Mouse (Mus musculus): ENCODE measurements around the gene Sorbs1. TPM values are rescaled to one million over a fixed set of nuclear protein-coding genes. Genes with fewer than 3 reads are reported as not detected.

Sorbs1 gene
- polyA plus RNA-seq, 1 experiment from 2014 or later: 84.6 TPM

GRCm38 (mm10) chr19:40325381-40325780 is 188.2 kb downstream of the Sorbs1 start:
- Histone ChIP-seq H3K27ac (ENCODE audit: low read length) (no peak overlapping the region), H3K9me3 (replicated peaks; ENCODE audit: control insufficient read depth, low read length, poor library complexity, severe bottlenecking) (no peaks in the 10 kb centered on the region), H3K4me2 (ENCODE audit: low read length) (no peak overlapping the region), H3K27me3 (ENCODE audit: control insufficient read depth, insufficient read depth, low read depth, low read length) (no peaks in the 10 kb centered on the region), H3K4me3 (ENCODE audit: low read depth, low read length) (no peak overlapping the region), H3K9ac (ENCODE audit: low read depth, low read length) (no peak overlapping the region), H3K4me1 (ENCODE audit: control insufficient read depth, insufficient read depth, low read length) (no peaks in the 10 kb centered on the region), H3K36me3 (ENCODE audit: control insufficient read depth, insufficient read depth, low read length) (peaks cover 33% of the 10 kb centered on the region)
- no peak for ATAC-seq
- 90% methylated on average over 8 of the region's 8 CpGs for WGBS

GRCm38 (mm10) chr19:40322226-40322625 is 191.4 kb downstream of the Sorbs1 start:
- no peak overlapping the region for H3K9ac ChIP-seq (ENCODE audit: low read depth, low read length)
- no peak overlapping the region for H3K4me2 ChIP-seq (ENCODE audit: low read length)
- WGBS: 74% methylated on average over 3 of the region's 3 CpGs
- H3K27me3 ChIP-seq (ENCODE audit: control insufficient read depth, insufficient read depth, low read depth, low read length): no peaks in the 10 kb centered on the region
- H3K36me3 ChIP-seq (ENCODE audit: control insufficient read depth, insufficient read depth, low read length): peaks cover 38% of the 10 kb centered on the region
- no peak for ATAC-seq
- H3K9me3 ChIP-seq (replicated peaks; ENCODE audit: control insufficient read depth, low read length, poor library complexity, severe bottlenecking): no peaks in the 10 kb centered on the region
- H3K27ac ChIP-seq (ENCODE audit: low read length): no peak overlapping the region
- H3K4me1 ChIP-seq (ENCODE audit: control insufficient read depth, insufficient read depth, low read length): no peaks in the 10 kb centered on the region
- H3K4me3 ChIP-seq (ENCODE audit: low read depth, low read length): no peak overlapping the region

GRCm38 (mm10) chr19:40319199-40319598 is 194.4 kb downstream of the Sorbs1 start:
- no peak for ATAC-seq
- 84% methylated on average over 3 of the region's 3 CpGs for WGBS
- H3K27ac ChIP-seq (ENCODE audit: low read length): no peak overlapping the region
- H3K9ac ChIP-seq (ENCODE audit: low read depth, low read length): no peak overlapping the region
- no peaks in the 10 kb centered on the region for H3K9me3 ChIP-seq (replicated peaks; ENCODE audit: control insufficient read depth, low read length, poor library complexity, severe bottlenecking)
- H3K4me1 ChIP-seq (ENCODE audit: control insufficient read depth, insufficient read depth, low read length): no peaks in the 10 kb centered on the region
- H3K27me3 ChIP-seq (ENCODE audit: control insufficient read depth, insufficient read depth, low read depth, low read length): no peaks in the 10 kb centered on the region
- H3K4me2 ChIP-seq (ENCODE audit: low read length): no peak overlapping the region
- H3K4me3 ChIP-seq (ENCODE audit: low read depth, low read length): no peak overlapping the region
- peaks cover 18% of the 10 kb centered on the region for H3K36me3 ChIP-seq (ENCODE audit: control insufficient read depth, insufficient read depth, low read length)

GRCm38 (mm10) chr19:40318511-40318910 is 195.1 kb downstream of the Sorbs1 start:
- WGBS: 22% methylated on average over 6 of the region's 6 CpGs

GRCm38 (mm10) chr19:40317001-40317400 is 196.6 kb downstream of the Sorbs1 start:
- 63% methylated on average over 4 of the region's 4 CpGs for WGBS
- H3K36me3 ChIP-seq (ENCODE audit: control insufficient read depth, insufficient read depth, low read length): peaks cover 26% of the 10 kb centered on the region
- no peaks in the 10 kb centered on the region for H3K9me3 ChIP-seq (replicated peaks; ENCODE audit: control insufficient read depth, low read length, poor library complexity, severe bottlenecking)
- H3K4me1 ChIP-seq (ENCODE audit: control insufficient read depth, insufficient read depth, low read length): no peaks in the 10 kb centered on the region
- H3K4me2 ChIP-seq (ENCODE audit: low read length): no peak overlapping the region
- H3K9ac ChIP-seq (ENCODE audit: low read depth, low read length): no peak overlapping the region
- no peak overlapping the region for H3K27ac ChIP-seq (ENCODE audit: low read length)
- H3K4me3 ChIP-seq (ENCODE audit: low read depth, low read length): no peak overlapping the region
- no peak for ATAC-seq
- H3K27me3 ChIP-seq (ENCODE audit: control insufficient read depth, insufficient read depth, low read depth, low read length): no peaks in the 10 kb centered on the region

More at GRCm38 (mm10) chr19:40318511-40318910, 195.1 kb downstream of the Sorbs1 start:
- H3K27ac ChIP-seq (ENCODE audit: low read length): no peak overlapping the region
- H3K4me3 ChIP-seq (ENCODE audit: low read depth, low read length): no peak overlapping the region
- H3K36me3 ChIP-seq (ENCODE audit: control insufficient read depth, insufficient read depth, low read length): peaks cover 22% of the 10 kb centered on the region
- no peak overlapping the region for H3K4me2 ChIP-seq (ENCODE audit: low read length)
- no peak overlapping the region for H3K9ac ChIP-seq (ENCODE audit: low read depth, low read length)
- no peaks in the 10 kb centered on the region for H3K27me3 ChIP-seq (ENCODE audit: control insufficient read depth, insufficient read depth, low read depth, low read length)
- no peaks in the 10 kb centered on the region for H3K4me1 ChIP-seq (ENCODE audit: control insufficient read depth, insufficient read depth, low read length)
- ATAC-seq: no peak
- H3K9me3 ChIP-seq (replicated peaks; ENCODE audit: control insufficient read depth, low read length, poor library complexity, severe bottlenecking): no peaks in the 10 kb centered on the region

- H3K27me3 ChIP-seq (ENCODE audit: control insufficient read depth, insufficient read depth, low read depth, low read length): no peaks in the 10 kb centered on the region
- H3K4me3 ChIP-seq (ENCODE audit: low read depth, low read length): no peak overlapping the region
- H3K4me2 ChIP-seq (ENCODE audit: low read length): no peak overlapping the region
- peaks cover 38% of the 10 kb centered on the region for H3K36me3 ChIP-seq (ENCODE audit: control insufficient read depth, insufficient read depth, low read length)
- no peak for ATAC-seq
- WGBS: 93% methylated on average over 11 of the region's 11 CpGs
- no peak overlapping the region for H3K27ac ChIP-seq (ENCODE audit: low read length)
- no peaks in the 10 kb centered on the region for H3K4me1 ChIP-seq (ENCODE audit: control insufficient read depth, insufficient read depth, low read length)
- no peak overlapping the region for H3K9ac ChIP-seq (ENCODE audit: low read depth, low read length)
- H3K9me3 ChIP-seq (replicated peaks; ENCODE audit: control insufficient read depth, low read length, poor library complexity, severe bottlenecking): no peaks in the 10 kb centered on the region
These were observed 199.3 kb downstream of the Sorbs1 start for GRCm38 (mm10) chr19:40314252-40314651.

- H3K27me3 ChIP-seq (ENCODE audit: control insufficient read depth, insufficient read depth, low read depth, low read length): no peaks in the 10 kb centered on the region
- WGBS: 93% methylated on average over 8 of the region's 8 CpGs
- H3K36me3 ChIP-seq (ENCODE audit: control insufficient read depth, insufficient read depth, low read length): peaks cover 44% of the 10 kb centered on the region
These were observed 201.9 kb downstream of the Sorbs1 start for GRCm38 (mm10) chr19:40311631-40312030.

GRCm38 (mm10) chr19:40310410-40311130 is 203.0 kb downstream of the Sorbs1 start:
- Histone ChIP-seq H3K27ac (ENCODE audit: low read length) (no peak overlapping the region), H3K4me2 (ENCODE audit: low read length) (no peak overlapping the region), H3K36me3 (ENCODE audit: control insufficient read depth, insufficient read depth, low read length) (peaks cover 44% of the 10 kb centered on the region), H3K4me1 (ENCODE audit: control insufficient read depth, insufficient read depth, low read length) (no peaks in the 10 kb centered on the region), H3K9me3 (replicated peaks; ENCODE audit: control insufficient read depth, low read length, poor library complexity, severe bottlenecking) (no peaks in the 10 kb centered on the region), H3K4me3 (ENCODE audit: low read depth, low read length) (no peak overlapping the region), H3K9ac (ENCODE audit: low read depth, low read length) (no peak overlapping the region), H3K27me3 (ENCODE audit: control insufficient read depth, insufficient read depth, low read depth, low read length) (no peaks in the 10 kb centered on the region)
- ATAC-seq: no peak
- WGBS: 87% methylated on average over 15 of the region's 15 CpGs

More at GRCm38 (mm10) chr19:40311631-40312030, 201.9 kb downstream of the Sorbs1 start:
- no peak for ATAC-seq
- Histone ChIP-seq H3K27ac (ENCODE audit: low read length) (no peak overlapping the region), H3K4me1 (ENCODE audit: control insufficient read depth, insufficient read depth, low read length) (no peaks in the 10 kb centered on the region), H3K9me3 (replicated peaks; ENCODE audit: control insufficient read depth, low read length, poor library complexity, severe bottlenecking) (no peaks in the 10 kb centered on the region), H3K9ac (ENCODE audit: low read depth, low read length) (no peak overlapping the region), H3K4me3 (ENCODE audit: low read depth, low read length) (no peak overlapping the region), H3K4me2 (ENCODE audit: low read length) (no peak overlapping the region)

GRCm38 (mm10) chr19:40309911-40310310 is 203.7 kb downstream of the Sorbs1 start:
- Histone ChIP-seq H3K27me3 (ENCODE audit: control insufficient read depth, insufficient read depth, low read depth, low read length) (no peaks in the 10 kb centered on the region), H3K27ac (ENCODE audit: low read length) (no peak overlapping the region), H3K9me3 (replicated peaks; ENCODE audit: control insufficient read depth, low read length, poor library complexity, severe bottlenecking) (no peaks in the 10 kb centered on the region), H3K9ac (ENCODE audit: low read depth, low read length) (no peak overlapping the region), H3K4me3 (ENCODE audit: low read depth, low read length) (no peak overlapping the region), H3K4me1 (ENCODE audit: control insufficient read depth, insufficient read depth, low read length) (no peaks in the 10 kb centered on the region), H3K36me3 (ENCODE audit: control insufficient read depth, insufficient read depth, low read length) (peaks cover 44% of the 10 kb centered on the region), H3K4me2 (ENCODE audit: low read length) (no peak overlapping the region)
- ATAC-seq: no peak
- WGBS: 95% methylated on average over 12 of the region's 12 CpGs

Data from midbrain, embryonic 16.5 days (tissue).